Mouse (Mus musculus) ES-E14 (cell line): ENCODE data around the gene Epb41. TPM values are rescaled to one million over a fixed set of nuclear protein-coding genes. Genes with fewer than 3 reads are reported as not detected.

Experiments
- DNase-seq: peaks from one replicate; pipeline ENCODE4 v3.0.0-alpha.2; 2013; ENCODE audit warnings: low read depth, low spot score
- H3K27ac ChIP-seq: 2 replicates; pipeline ENCODE4 v1.5.1; 2012; ENCODE audit warnings: low read depth, mild to moderate bottlenecking, low read length, moderate library complexity, mixed read lengths; ENCODE audit not compliant: poor library complexity, insufficient read depth, severe bottlenecking
- H3K36me3 ChIP-seq: 2 replicates; pipeline ENCODE4 v1.6.1; 2012; ENCODE audit warnings: mild to moderate bottlenecking, low read length, moderate library complexity, mixed read lengths; ENCODE audit not compliant: control insufficient read depth, poor library complexity, insufficient read depth, severe bottlenecking
- H3K4me1 ChIP-seq, 2 experiments: fragments of 150-350 bp in 1 of 2; sonication (generic) in 1 of 2; 2 replicates each; pipeline ENCODE4 v1.6.1; 2012; ENCODE audit warnings: low read length in 2 of 2, mild to moderate bottlenecking in 1 of 2, mixed read lengths in 1 of 2; ENCODE audit not compliant: control insufficient read depth in 2 of 2, insufficient read depth in 2 of 2, poor library complexity in 1 of 2
- H3K4me3 ChIP-seq, 2 experiments: fragments of 150-350 bp in 1 of 2; sonication (generic) in 1 of 2; 2 replicates each; pipeline ENCODE4 v1.5.1; 2012; ENCODE audit warnings: low read length in 2 of 2, low read depth in 1 of 2, mild to moderate bottlenecking in 1 of 2, mixed read lengths in 1 of 2; ENCODE audit not compliant: insufficient read depth in 1 of 2, poor library complexity in 1 of 2, severe bottlenecking in 1 of 2
- H3K9ac ChIP-seq: 2 replicates; pipeline ENCODE4 v1.6.1; 2012; ENCODE audit warnings: low read depth, mild to moderate bottlenecking, low read length, mixed read lengths; ENCODE audit not compliant: poor library complexity, insufficient read depth, severe bottlenecking
- H3K9me3 ChIP-seq: fragments of 150-350 bp; sonication (generic); 2 replicates; pipeline ENCODE4 v1.6.1; 2012; ENCODE audit warnings: low read depth, mild to moderate bottlenecking, low read length; ENCODE audit not compliant: control insufficient read depth, insufficient read depth
- CHD2 ChIP-seq: IDR thresholded peaks from 2 replicates; pipeline ENCODE4 v1.6.1; 2014; ENCODE audit warnings: mild to moderate bottlenecking, low read depth, low read length, inconsistent platforms
- HCFC1 ChIP-seq: IDR thresholded peaks from 2 replicates; pipeline ENCODE4 v1.6.1; 2012; ENCODE audit warnings: low read length, inconsistent platforms, borderline replicate concordance; ENCODE audit not compliant: insufficient read depth
- MAFK ChIP-seq: IDR thresholded peaks from 2 replicates; pipeline ENCODE4 v1.6.1; 2014; ENCODE audit warnings: mild to moderate bottlenecking, low read depth, low read length, inconsistent platforms; ENCODE audit not compliant: insufficient read depth
- ZC3H11A ChIP-seq: IDR thresholded peaks from 2 replicates; pipeline ENCODE4 v1.6.1; 2012; ENCODE audit warnings: low read depth, mild to moderate bottlenecking, inconsistent platforms, low read length, borderline replicate concordance
- ZNF384 ChIP-seq: IDR thresholded peaks from 2 replicates; pipeline ENCODE4 v1.6.1; 2012; ENCODE audit warnings: low read depth, low read length, inconsistent platforms
- in situ Hi-C, 2 experiments: fragments of 600-800 bp; cut with MboI; formaldehyde crosslinking; loops; one replicate each; pipeline ENCODE4 v1.15.1; 2025; ENCODE audit warnings: low sequenced_read_pairs in 2 of 2, inconsistent platforms in 1 of 2; ENCODE audit not compliant: unreplicated experiment in 2 of 2
- total RNA-seq: library from RNA; depleted of rRNA; stranded (reverse); fragments of 300-350 nt; gene quantifications from 2 replicates; pipeline ENCODE4 v1.2.3, GENCODE M21; 2012

Epb41 gene
- total RNA-seq, 1 experiment = 16.3 TPM

GRCm38 (mm10) chr4:132077445-132077844 lies 2.3 kb upstream of the Epb41 start:
- TF ChIP-seq CHD2 (no peak), MAFK (no peak), ZNF384 (no peak), HCFC1 (no peak), ZC3H11A (no peak)
- Histone ChIP-seq H3K27ac (no peak overlapping the region), H3K9ac (no peak overlapping the region), H3K9me3 (no peaks in the 10 kb centered on the region), H3K4me3 (no peak overlapping the region), H3K4me1 (peaks cover 5 to 8% of the 10 kb centered on the region in 2 experiments; a peak in 2 of 4 replicates), H3K36me3 (peaks cover 2% of the 10 kb centered on the region; the same call in 1 of the 2 replicates)
- in situ Hi-C loops = no loop called here
- DNase-seq = no peak

- peaks cover 2% of the 10 kb centered on the region; the same call in 1 of the 2 replicates for H3K36me3 ChIP-seq
- peaks cover 5 to 8% of the 10 kb centered on the region in 2 experiments; a peak in 2 of 4 replicates for H3K4me1 ChIP-seq
- no peak for DNase-seq
- in situ Hi-C loops = no loop called here
- H3K9ac ChIP-seq = peak overlapping the region; percentile 38; the same call in 1 of the 2 replicates
- TF ChIP-seq MAFK (peak; percentile 71), CHD2 (no peak)
- no peak overlapping the region; the same call in 1 of the 2 replicates for H3K27ac ChIP-seq
- H3K9me3 ChIP-seq = no peaks in the 10 kb centered on the region
- H3K4me3 ChIP-seq = peak overlapping the region in 1 of 2 experiments; percentile 12; a peak in 2 of 4 replicates
Observed at GRCm38 (mm10) chr4:132076480-132077405, 1.6 kb upstream of the Epb41 start.

GRCm38 (mm10) chr4:132075796-132076195 lies 675 bp upstream of the Epb41 start:
- H3K9ac ChIP-seq = no peak overlapping the region
- no peaks in the 10 kb centered on the region for H3K9me3 ChIP-seq
- H3K4me3 ChIP-seq = no peak overlapping the region
- in situ Hi-C loops = no loop called here
- no peak overlapping the region for H3K27ac ChIP-seq
- H3K36me3 ChIP-seq = peaks cover 2% of the 10 kb centered on the region; the same call in 1 of the 2 replicates
- TF ChIP-seq MAFK (no peak), ZNF384 (no peak), ZC3H11A (no peak), HCFC1 (no peak), CHD2 (no peak)
- DNase-seq = no peak
- H3K4me1 ChIP-seq = peaks cover 5 to 8% of the 10 kb centered on the region in 2 experiments; a peak in 2 of 4 replicates

GRCm38 (mm10) chr4:132074077-132074932 lies 816 bp downstream of the Epb41 start, which contains the start of gene Gm10300:
TSS of gene Gm10300 (plus strand) at chr4:132074697.
- in situ Hi-C loops = no loop called here
- Histone ChIP-seq H3K4me3 (peak within 1 kb of the TSS; percentile 85 to 98), H3K4me1 (peaks cover 5 to 8% of the 10 kb centered on the region in 2 experiments; a peak in 2 of 4 replicates), H3K36me3 (peaks cover 2% of the 10 kb centered on the region; the same call in 1 of the 2 replicates), H3K9me3 (no peaks in the 10 kb centered on the region), H3K9ac (peak within 1 kb of the TSS; percentile 74), H3K27ac (no peak within 1 kb of the TSS)
- no peak for TF ChIP-seq MAFK
- TF ChIP-seq HCFC1 = no peak
- no peak for TF ChIP-seq ZNF384
- no peak for TF ChIP-seq CHD2
- TF ChIP-seq ZC3H11A = no peak
- DNase-seq = no peak
